Mouse (Mus musculus) stomach, embryonic 14.5 days (tissue): ENCODE results near the gene Fgf7. TPM values are rescaled to one million over a fixed set of nuclear protein-coding genes. Genes with fewer than 3 reads are reported as not detected.

ENCODE experiments used
- ATAC-seq: fragments of 200-750 bp; cut with Nextera tagmentation; 2 replicates; pipeline ENCODE4 v1.8.0; 2017; ENCODE audit warnings: low read depth, moderate TSS enrichment; ENCODE audit not compliant: insufficient number of reproducible peaks, insufficient read depth, low FRiP score
- H3K27ac ChIP-seq: fragments of 300-500 bp; sonication (generic); 2 replicates; pipeline ENCODE4 v1.5.1; 2014; ENCODE audit warnings: mild to moderate bottlenecking, low read length, moderate library complexity, mixed read lengths
- H3K27me3 ChIP-seq: fragments of 300-500 bp; sonication (generic); 2 replicates; pipeline ENCODE4 v1.6.1; 2014; ENCODE audit warnings: low read length, control low read depth, mixed read lengths; ENCODE audit not compliant: control insufficient read depth, insufficient read depth
- H3K36me3 ChIP-seq: fragments of 300-500 bp; sonication (generic); 2 replicates; pipeline ENCODE4 v1.6.1; 2014; ENCODE audit warnings: mild to moderate bottlenecking, control low read depth, low read length, moderate library complexity, mixed read lengths; ENCODE audit not compliant: control insufficient read depth, insufficient read depth
- H3K4me1 ChIP-seq: fragments of 300-500 bp; sonication (generic); 2 replicates; pipeline ENCODE4 v1.6.1; 2014; ENCODE audit warnings: low read length, control low read depth, mixed read lengths; ENCODE audit not compliant: control insufficient read depth, insufficient read depth
- H3K4me2 ChIP-seq: fragments of 300-500 bp; sonication (generic); replicated peaks from 2 replicates; pipeline ENCODE4 v1.6.1; 2014; ENCODE audit warnings: low read depth, low read length, control low read depth
- H3K4me3 ChIP-seq: fragments of 300-500 bp; sonication (generic); 2 replicates; pipeline ENCODE4 v1.5.1; 2014; ENCODE audit warnings: low read depth, low read length, control low read depth
- H3K9ac ChIP-seq: fragments of 300-500 bp; sonication (generic); replicated peaks from 2 replicates; pipeline ENCODE4 v1.6.1; 2014; ENCODE audit warnings: low read depth, mild to moderate bottlenecking, control low read depth, low read length, moderate library complexity, mixed read lengths
- H3K9me3 ChIP-seq: fragments of 300-500 bp; sonication (generic); 2 replicates; pipeline ENCODE4 v1.6.1; 2016; ENCODE audit warnings: low read depth, low read length, control low read depth; ENCODE audit not compliant: control insufficient read depth
- WGBS: fragments of 180-500 bp; shearing (Covaris S2); extraction: QIAGEN DNeasy Blood & Tissue Kit; methylation state at CpG from one replicate; pipeline ENCODE4 v1.1.7; 2014; 5-methylcytosine and 5-hydroxymethylcytosine counted together
- polyA plus RNA-seq: library from polyadenylated mRNA; unstranded; fragments of >200 nt; fragmentation: Nextera tagmentation; extraction: Ambion mirVana; gene quantifications from 2 replicates; pipeline ENCODE4 v1.2.1, GENCODE M21; 2014

The Fgf7 gene
- polyA plus RNA-seq, 1 experiment from 2014 or later: 4.5 TPM

GRCm38 (mm10) chr2:126069740-126070139 is 35.3 kb downstream of the Fgf7 start:
- Histone ChIP-seq H3K27ac (no peak overlapping the region), H3K36me3 (no peaks in the 10 kb centered on the region), H3K9ac (no peak overlapping the region), H3K4me3 (no peak overlapping the region), H3K9me3 (no peaks in the 10 kb centered on the region), H3K27me3 (no peaks in the 10 kb centered on the region), H3K4me2 (no peak overlapping the region), H3K4me1 (no peaks in the 10 kb centered on the region)
- 77% methylated on average over 1 of the region's 1 CpGs for WGBS
- ATAC-seq: no peak

GRCm38 (mm10) chr2:126073744-126074143 is 39.3 kb downstream of the Fgf7 start:
- Histone ChIP-seq H3K9me3 (no peaks in the 10 kb centered on the region), H3K27ac (no peak overlapping the region), H3K36me3 (no peaks in the 10 kb centered on the region), H3K9ac (no peak overlapping the region), H3K4me1 (no peaks in the 10 kb centered on the region), H3K27me3 (no peaks in the 10 kb centered on the region), H3K4me2 (no peak overlapping the region), H3K4me3 (no peak overlapping the region)
- WGBS: 80% methylated on average over 4 of the region's 4 CpGs
- no peak for ATAC-seq

GRCm38 (mm10) chr2:126076506-126076905 is 42.0 kb downstream of the Fgf7 start:
- H3K36me3 ChIP-seq: no peaks in the 10 kb centered on the region
- H3K4me3 ChIP-seq: no peak overlapping the region
- no peak overlapping the region for H3K27ac ChIP-seq
- H3K4me1 ChIP-seq: no peaks in the 10 kb centered on the region
- no peak overlapping the region for H3K9ac ChIP-seq
- 91% methylated on average over 6 of the region's 6 CpGs for WGBS
- ATAC-seq: no peak
- no peak overlapping the region for H3K4me2 ChIP-seq
- no peaks in the 10 kb centered on the region for H3K9me3 ChIP-seq
- H3K27me3 ChIP-seq: no peaks in the 10 kb centered on the region

GRCm38 (mm10) chr2:126079086-126079485 is 44.6 kb downstream of the Fgf7 start:
- no peaks in the 10 kb centered on the region for H3K27me3 ChIP-seq
- no peaks in the 10 kb centered on the region for H3K4me1 ChIP-seq
- H3K9ac ChIP-seq: no peak overlapping the region
- ATAC-seq: no peak
- 50% methylated on average over 2 of the region's 2 CpGs for WGBS
- H3K4me2 ChIP-seq: no peak overlapping the region
- H3K27ac ChIP-seq: no peak overlapping the region
- no peaks in the 10 kb centered on the region for H3K9me3 ChIP-seq
- no peak overlapping the region for H3K4me3 ChIP-seq
- H3K36me3 ChIP-seq: no peaks in the 10 kb centered on the region

GRCm38 (mm10) chr2:126084326-126084725 is 49.9 kb downstream of the Fgf7 start:
- H3K4me3 ChIP-seq: no peak overlapping the region
- no peaks in the 10 kb centered on the region for H3K36me3 ChIP-seq
- WGBS: 71% methylated on average over 3 of the region's 3 CpGs
- H3K27ac ChIP-seq: no peak overlapping the region
- no peak overlapping the region for H3K9ac ChIP-seq
- no peaks in the 10 kb centered on the region for H3K27me3 ChIP-seq
- no peak overlapping the region for H3K4me2 ChIP-seq
- no peaks in the 10 kb centered on the region for H3K4me1 ChIP-seq
- ATAC-seq: no peak
- no peaks in the 10 kb centered on the region for H3K9me3 ChIP-seq

- no peak overlapping the region for H3K9ac ChIP-seq
- no peak overlapping the region for H3K27ac ChIP-seq
- no peak overlapping the region for H3K4me2 ChIP-seq
- H3K4me1 ChIP-seq: no peaks in the 10 kb centered on the region
- no peaks in the 10 kb centered on the region for H3K9me3 ChIP-seq
- no peaks in the 10 kb centered on the region for H3K27me3 ChIP-seq
- no peak for ATAC-seq
- no peak overlapping the region for H3K4me3 ChIP-seq
- WGBS: 78% methylated on average over 8 of the region's 8 CpGs
- H3K36me3 ChIP-seq: no peaks in the 10 kb centered on the region
Measured at GRCm38 (mm10) chr2:126086187-126086586, 51.7 kb downstream of the Fgf7 start.

GRCm38 (mm10) chr2:126090432-126090831 is 56.0 kb downstream of the Fgf7 start:
- no peaks in the 10 kb centered on the region for H3K4me1 ChIP-seq
- H3K9me3 ChIP-seq: no peaks in the 10 kb centered on the region
- H3K27me3 ChIP-seq: no peaks in the 10 kb centered on the region
- H3K27ac ChIP-seq: no peak overlapping the region
- no peak for ATAC-seq
- no peaks in the 10 kb centered on the region for H3K36me3 ChIP-seq
- H3K9ac ChIP-seq: no peak overlapping the region
- H3K4me2 ChIP-seq: no peak overlapping the region
- H3K4me3 ChIP-seq: no peak overlapping the region
- 72% methylated on average over 5 of the region's 5 CpGs for WGBS

- 83% methylated on average over 4 of the region's 4 CpGs for WGBS
Measured at GRCm38 (mm10) chr2:126094616-126095015, 60.2 kb downstream of the Fgf7 start.

More at GRCm38 (mm10) chr2:126094616-126095015, 60.2 kb downstream of the Fgf7 start:
- Histone ChIP-seq H3K36me3 (no peaks in the 10 kb centered on the region), H3K4me1 (no peaks in the 10 kb centered on the region), H3K4me3 (no peak overlapping the region), H3K27me3 (no peaks in the 10 kb centered on the region), H3K27ac (no peak overlapping the region), H3K4me2 (no peak overlapping the region), H3K9ac (no peak overlapping the region), H3K9me3 (no peaks in the 10 kb centered on the region)
- ATAC-seq: no peak
